Mouse (Mus musculus): ENCODE data around the gene Itk.

Gene Itk

GRCm38 (mm10) chr11:46362061-46363022 lies 27.0 kb downstream of the Itk start:
- DNase-seq (ENCODE audit: extremely low read depth, insufficient read length, low spot score) = no peak

- no peak for DNase-seq (ENCODE audit: extremely low read depth, insufficient read length, low spot score)
Observed at GRCm38 (mm10) chr11:46360991-46361665, 28.2 kb downstream of the Itk start.

- DNase-seq (ENCODE audit: extremely low read depth, insufficient read length, low spot score) = no peak
Observed at GRCm38 (mm10) chr11:46358369-46358768, 30.9 kb downstream of the Itk start.

- DNase-seq (ENCODE audit: extremely low read depth, insufficient read length, low spot score) = no peak
Observed at GRCm38 (mm10) chr11:46349681-46350410, 39.5 kb downstream of the Itk start.

GRCm38 (mm10) chr11:46348416-46348815 lies 40.9 kb downstream of the Itk start:
- no peak for DNase-seq (ENCODE audit: extremely low read depth, insufficient read length, low spot score)

GRCm38 (mm10) chr11:46347756-46348155 lies 41.6 kb downstream of the Itk start:
- no peak for DNase-seq (ENCODE audit: extremely low read depth, insufficient read length, low spot score)

- DNase-seq (ENCODE audit: extremely low read depth, insufficient read length, low spot score) = no peak
Observed at GRCm38 (mm10) chr11:46343886-46344546, 45.3 kb downstream of the Itk start.

- no peak for DNase-seq (ENCODE audit: extremely low read depth, insufficient read length, low spot score)
Observed at GRCm38 (mm10) chr11:46341960-46342359, 47.4 kb downstream of the Itk start.

- DNase-seq (ENCODE audit: extremely low read depth, insufficient read length, low spot score) = no peak
Observed at GRCm38 (mm10) chr11:46336020-46336419, 53.3 kb downstream of the Itk start.

- DNase-seq (ENCODE audit: extremely low read depth, insufficient read length, low spot score) = no peak
Observed at GRCm38 (mm10) chr11:46332217-46332616, 57.1 kb downstream of the Itk start.

GRCm38 (mm10) chr11:46326271-46327015 lies 62.9 kb downstream of the Itk start:
- peak; percentile 10 for DNase-seq (ENCODE audit: extremely low read depth, insufficient read length, low spot score)

GRCm38 (mm10) chr11:46321559-46321958 lies 67.8 kb downstream of the Itk start:
- no peak for DNase-seq (ENCODE audit: extremely low read depth, insufficient read length, low spot score)

- DNase-seq (ENCODE audit: extremely low read depth, insufficient read length, low spot score) = no peak
Observed at GRCm38 (mm10) chr11:46314534-46314933, 74.8 kb downstream of the Itk start.

GRCm38 (mm10) chr11:46313851-46314250 lies 75.5 kb downstream of the Itk start:
- no peak for DNase-seq (ENCODE audit: extremely low read depth, insufficient read length, low spot score)

- no peak for DNase-seq (ENCODE audit: extremely low read depth, insufficient read length, low spot score)
Observed at GRCm38 (mm10) chr11:46312523-46313035, 76.7 kb downstream of the Itk start, which contains the start of gene Cyfip2. TSS of gene Cyfip2 (minus strand) at chr11:46312859.

- no peak for DNase-seq (ENCODE audit: extremely low read depth, insufficient read length, low spot score)
Observed at GRCm38 (mm10) chr11:46311703-46312522, 77.4 kb downstream of the Itk start.

GRCm38 (mm10) chr11:46311181-46311702 lies 78.1 kb downstream of the Itk start:
- no peak for DNase-seq (ENCODE audit: extremely low read depth, insufficient read length, low spot score)

- DNase-seq (ENCODE audit: extremely low read depth, insufficient read length, low spot score) = no peak
Observed at GRCm38 (mm10) chr11:46310647-46311063, 78.7 kb downstream of the Itk start.
